Mouse (Mus musculus) heart, postnatal 0 days (tissue): ENCODE measurements around the gene Nme2. TPM values are rescaled to one million over a fixed set of nuclear protein-coding genes. Genes with fewer than 3 reads are reported as not detected.

Experiments used
- ATAC-seq: fragments of 200-750 bp; cut with Nextera tagmentation; 2 replicates; pipeline ENCODE4 v1.8.0; 2017; ENCODE audit warnings: low read depth, moderate number of reproducible peaks, moderate library complexity; ENCODE audit not compliant: insufficient read depth
- DNase-seq: peaks from one replicate; pipeline ENCODE4 v3.0.0-alpha.2; 2016; ENCODE audit warnings: low spot score
- H3K27ac ChIP-seq: fragments of 300-500 bp; sonication (generic); 2 replicates; pipeline ENCODE4 v1.5.1; 2014; ENCODE audit warnings: low read depth, mild to moderate bottlenecking
- H3K27me3 ChIP-seq: fragments of 300-500 bp; sonication (generic); 2 replicates; pipeline ENCODE4 v1.6.1; 2014; ENCODE audit warnings: low read length, mixed read lengths; ENCODE audit not compliant: control insufficient read depth, insufficient read depth
- H3K36me3 ChIP-seq: fragments of 300-500 bp; sonication (generic); replicated peaks from 2 replicates; pipeline ENCODE4 v1.6.1; 2014; ENCODE audit warnings: low read length, mixed read lengths; ENCODE audit not compliant: control insufficient read depth, insufficient read depth
- H3K4me1 ChIP-seq: fragments of 300-500 bp; sonication (generic); 2 replicates; pipeline ENCODE4 v1.6.1; 2014; ENCODE audit warnings: antibody characterized with exemption; ENCODE audit not compliant: control insufficient read depth, insufficient read depth
- H3K4me2 ChIP-seq: fragments of 300-500 bp; sonication (generic); 2 replicates; pipeline ENCODE4 v1.6.1; 2014; ENCODE audit warnings: low read depth, mild to moderate bottlenecking, low read length, moderate library complexity
- H3K4me3 ChIP-seq: fragments of 300-500 bp; sonication (generic); 2 replicates; pipeline ENCODE4 v1.5.1; 2014; ENCODE audit warnings: low read depth, low read length
- H3K9ac ChIP-seq: fragments of 300-500 bp; sonication (generic); replicated peaks from 2 replicates; pipeline ENCODE4 v1.6.1; 2014; ENCODE audit warnings: low read depth, low read length, mixed read lengths
- H3K9me3 ChIP-seq: fragments of 300-500 bp; sonication (generic); replicated peaks from 2 replicates; pipeline ENCODE4 v1.6.1; 2016; ENCODE audit warnings: low read length; ENCODE audit not compliant: control insufficient read depth
- CTCF ChIP-seq: IDR thresholded peaks from 2 replicates; pipeline ENCODE4 v1.5.1; 2016; ENCODE audit warnings: antibody characterized with exemption, control low read depth, low read depth
- EP300 ChIP-seq: IDR thresholded peaks from 2 replicates; pipeline ENCODE4 v1.6.1; 2016; ENCODE audit warnings: antibody characterized with exemption, low read depth
- WGBS: fragments of 180-500 bp; shearing (Covaris S2); extraction: QIAGEN DNeasy Blood & Tissue Kit; methylation state at CpG from one replicate; pipeline ENCODE4 v1.1.7; 2014; 5-methylcytosine and 5-hydroxymethylcytosine counted together
- polyA plus RNA-seq: library from polyadenylated mRNA; unstranded; fragments of >200 nt; fragmentation: Nextera tagmentation; extraction: Ambion mirVana; gene quantifications from 2 replicates; pipeline ENCODE4 v1.2.1, GENCODE M21; 2015
- total RNA-seq: library from RNA; depleted of rRNA; stranded (reverse); fragments of >200 nt; gene quantifications from 2 replicates; pipeline ENCODE4 v1.2.3, GENCODE M21; 2014; ENCODE audit warnings: low replicate concordance

Gene Nme2
- total and polyA plus RNA-seq, 2 experiments from 2014 or later, result 942 to 1,000 TPM

GRCm38 (mm10) chr11:93969799-93970198 lies 13.7 kb upstream of the Nme2 start:
- Histone ChIP-seq H3K27me3 (no peaks in the 10 kb centered on the region), H3K36me3 (peaks cover 10% of the 10 kb centered on the region), H3K4me3 (no peak overlapping the region), H3K27ac (no peak overlapping the region), H3K4me2 (no peak overlapping the region), H3K4me1 (peaks cover 6% of the 10 kb centered on the region; the same call in 1 of the 2 replicates), H3K9ac (no peak overlapping the region), H3K9me3 (no peaks in the 10 kb centered on the region)
- no peak for ATAC-seq
- DNase-seq, result no peak
- no peak for TF ChIP-seq CTCF
- TF ChIP-seq EP300, result no peak
- WGBS, result 74% methylated on average over 1 of the region's 1 CpGs

GRCm38 (mm10) chr11:93969171-93969570 lies 13.1 kb upstream of the Nme2 start:
- Histone ChIP-seq H3K36me3 (peaks cover 16% of the 10 kb centered on the region), H3K4me3 (no peak overlapping the region), H3K9me3 (no peaks in the 10 kb centered on the region), H3K27me3 (no peaks in the 10 kb centered on the region), H3K9ac (no peak overlapping the region), H3K4me2 (0 out of 2 replicates have a peak overlapping the region, but pooled peaks have one; percentile 48), H3K4me1 (peaks cover 6% of the 10 kb centered on the region; the same call in 1 of the 2 replicates), H3K27ac (0 out of 2 replicates have a peak overlapping the region, but pooled peaks have one; percentile 72)
- TF ChIP-seq EP300, result no peak
- no peak for TF ChIP-seq CTCF
- ATAC-seq (no peak), DNase-seq (no peak)
- 90% methylated on average over 6 of the region's 6 CpGs for WGBS

GRCm38 (mm10) chr11:93968848-93969128 lies 12.7 kb upstream of the Nme2 start:
- TF ChIP-seq CTCF (no peak), EP300 (no peak)
- peak overlapping the region; percentile 72 for H3K27ac ChIP-seq

GRCm38 (mm10) chr11:93968005-93968847 lies 12.2 kb upstream of the Nme2 start, which contains the start of the genes Gm20390 and Nme1:
Gene Gm20390 (minus strand): TSS chr11:93968293.
Gene Nme1 (minus strand): TSS chr11:93968521.
- ATAC-seq, result peak; percentile 97
- H3K9ac ChIP-seq, result peak within 1 kb of the TSS; percentile 51

More at GRCm38 (mm10) chr11:93968848-93969128, 12.7 kb upstream of the Nme2 start:
- Histone ChIP-seq H3K4me1 (peaks cover 6% of the 10 kb centered on the region; the same call in 1 of the 2 replicates), H3K9ac (no peak overlapping the region), H3K4me2 (peak overlapping the region; percentile 48), H3K4me3 (peak overlapping the region; percentile 79), H3K36me3 (peaks cover 20% of the 10 kb centered on the region), H3K9me3 (no peaks in the 10 kb centered on the region), H3K27me3 (no peaks in the 10 kb centered on the region)
- DNase-seq, result no peak
- 35% methylated on average over 6 of the region's 6 CpGs for WGBS
- no peak for ATAC-seq

GRCm38 (mm10) chr11:93967381-93967780 lies 11.3 kb upstream of the Nme2 start:
- H3K9me3 ChIP-seq, result no peaks in the 10 kb centered on the region

More at GRCm38 (mm10) chr11:93968005-93968847, 12.2 kb upstream of the Nme2 start, which contains the start of the genes Gm20390 and Nme1:
- H3K27ac ChIP-seq, result peak within 1 kb of the TSS; percentile 80
- H3K9me3 ChIP-seq, result no peaks in the 10 kb centered on the region
- H3K27me3 ChIP-seq, result no peaks in the 10 kb centered on the region
- 0% methylated on average over 40 of the region's 40 CpGs for WGBS
- H3K36me3 ChIP-seq, result peaks cover 25% of the 10 kb centered on the region
- peak within 1 kb of the TSS; percentile 79 for H3K4me3 ChIP-seq
- peak; percentile 98 for DNase-seq
- peaks cover 6% of the 10 kb centered on the region; the same call in 1 of the 2 replicates for H3K4me1 ChIP-seq
- peak within 1 kb of the TSS; percentile 90 for H3K4me2 ChIP-seq
- TF ChIP-seq EP300 (peak; percentile 98), CTCF (peak; percentile 94)

More at GRCm38 (mm10) chr11:93967381-93967780, 11.3 kb upstream of the Nme2 start:
- H3K36me3 ChIP-seq, result peaks cover 32% of the 10 kb centered on the region
- WGBS, result 5% methylated on average over 11 of the region's 11 CpGs
- ATAC-seq (no peak), DNase-seq (no peak)
- H3K4me2 ChIP-seq, result peak overlapping the region; percentile 90
- peak overlapping the region; percentile 79 for H3K4me3 ChIP-seq
- TF ChIP-seq EP300 (no peak), CTCF (no peak)
- H3K27me3 ChIP-seq, result no peaks in the 10 kb centered on the region
- peak overlapping the region; percentile 80 for H3K27ac ChIP-seq
- peaks cover 6% of the 10 kb centered on the region; the same call in 1 of the 2 replicates for H3K4me1 ChIP-seq
- H3K9ac ChIP-seq, result peak overlapping the region; percentile 51
